Mouse (Mus musculus) kidney, embryonic 14.5 days (tissue): ENCODE data around the gene Kcnip1. TPM values are rescaled to one million over a fixed set of nuclear protein-coding genes. Genes with fewer than 3 reads are reported as not detected.

Experiments
- ATAC-seq: fragments of 200-750 bp; cut with Nextera tagmentation; 2 replicates; pipeline ENCODE4 v1.8.0; 2017; ENCODE audit warnings: moderate number of reproducible peaks, mild to moderate bottlenecking, moderate TSS enrichment, moderate library complexity; ENCODE audit not compliant: low FRiP score, low TSS enrichment
- H3K27ac ChIP-seq: fragments of 300-500 bp; sonication (generic); 2 replicates; pipeline ENCODE4 v1.5.1; 2014; ENCODE audit warnings: low read depth, mild to moderate bottlenecking, low read length, moderate library complexity, mixed read lengths
- H3K27me3 ChIP-seq: fragments of 300-500 bp; sonication (generic); 2 replicates; pipeline ENCODE4 v1.6.1; 2014; ENCODE audit warnings: mild to moderate bottlenecking, low read length; ENCODE audit not compliant: control insufficient read depth, insufficient read depth
- H3K36me3 ChIP-seq: fragments of 300-500 bp; sonication (generic); 2 replicates; pipeline ENCODE4 v1.6.1; 2014; ENCODE audit warnings: low read length, mixed read lengths; ENCODE audit not compliant: control insufficient read depth, insufficient read depth
- H3K4me1 ChIP-seq: fragments of 300-500 bp; sonication (generic); 2 replicates; pipeline ENCODE4 v1.6.1; 2014; ENCODE audit warnings: low read length, mixed read lengths; ENCODE audit not compliant: control insufficient read depth, insufficient read depth
- H3K4me2 ChIP-seq: fragments of 300-500 bp; sonication (generic); replicated peaks from 2 replicates; pipeline ENCODE4 v1.6.1; 2014; ENCODE audit warnings: low read depth, mild to moderate bottlenecking, low read length
- H3K4me3 ChIP-seq: fragments of 300-500 bp; sonication (generic); 2 replicates; pipeline ENCODE4 v1.5.1; 2014; ENCODE audit warnings: mild to moderate bottlenecking, low read length
- H3K9ac ChIP-seq: fragments of 300-500 bp; sonication (generic); 2 replicates; pipeline ENCODE4 v1.6.1; 2014; ENCODE audit warnings: low read depth, mild to moderate bottlenecking, low read length, moderate library complexity
- H3K9me3 ChIP-seq: fragments of 300-500 bp; sonication (generic); 2 replicates; pipeline ENCODE4 v1.6.1; 2016; ENCODE audit warnings: low read length; ENCODE audit not compliant: control insufficient read depth
- WGBS: fragments of 180-500 bp; shearing (Covaris S2); extraction: QIAGEN DNeasy Blood & Tissue Kit; methylation state at CpG from one replicate; pipeline ENCODE4 v1.1.7; 2014; 5-methylcytosine and 5-hydroxymethylcytosine counted together
- polyA plus RNA-seq: library from polyadenylated mRNA; unstranded; fragments of >200 nt; fragmentation: Nextera tagmentation; extraction: Ambion mirVana; gene quantifications from 2 replicates; pipeline ENCODE4 v1.2.1, GENCODE M21; 2014

The Kcnip1 gene
- polyA plus RNA-seq, 1 experiment from 2014 or later = 0.74 TPM

GRCm38 (mm10) chr11:34012007-34012652, 19.2 kb upstream of the Kcnip1 start:
- no peak for ATAC-seq
- no peaks in the 10 kb centered on the region for H3K4me1 ChIP-seq
- no peak overlapping the region for H3K4me2 ChIP-seq
- H3K36me3 ChIP-seq = no peaks in the 10 kb centered on the region
- H3K27ac ChIP-seq = no peak overlapping the region
- H3K27me3 ChIP-seq = no peaks in the 10 kb centered on the region
- WGBS = 88% methylated on average over 6 of the region's 6 CpGs
- no peaks in the 10 kb centered on the region for H3K9me3 ChIP-seq
- no peak overlapping the region for H3K9ac ChIP-seq
- H3K4me3 ChIP-seq = no peak overlapping the region

DNA sequence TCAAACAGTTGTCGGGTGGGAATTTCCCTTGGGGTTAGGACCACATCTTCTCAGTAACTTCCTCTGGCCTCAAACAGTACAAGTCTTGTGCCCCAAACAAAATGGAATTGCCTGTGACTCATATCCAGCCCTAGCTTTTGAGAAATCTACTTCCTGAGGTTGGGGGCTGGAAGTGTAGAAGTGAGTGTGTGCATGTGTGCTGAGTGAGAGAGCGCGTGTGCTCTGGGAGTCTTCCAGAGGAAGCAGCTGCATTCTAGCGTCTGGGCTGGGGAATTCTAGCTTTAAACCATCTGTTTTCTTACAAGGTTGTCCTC, 17.9 kb upstream of the Kcnip1 start:
- no peak overlapping the region for H3K4me3 ChIP-seq
- 68% methylated on average over 4 of the region's 4 CpGs for WGBS
- H3K9me3 ChIP-seq = no peaks in the 10 kb centered on the region
- H3K4me1 ChIP-seq = no peaks in the 10 kb centered on the region
- no peak overlapping the region for H3K4me2 ChIP-seq
- ATAC-seq = no peak
- no peaks in the 10 kb centered on the region for H3K36me3 ChIP-seq
- no peaks in the 10 kb centered on the region for H3K27me3 ChIP-seq
- no peak overlapping the region for H3K27ac ChIP-seq
- H3K9ac ChIP-seq = no peak overlapping the region

GRCm38 (mm10) chr11:34010133-34010858, 17.3 kb upstream of the Kcnip1 start:
- H3K27me3 ChIP-seq = no peaks in the 10 kb centered on the region
- ATAC-seq = no peak
- H3K9me3 ChIP-seq = no peaks in the 10 kb centered on the region
- no peak overlapping the region for H3K9ac ChIP-seq
- WGBS = 74% methylated on average over 7 of the region's 7 CpGs
- H3K27ac ChIP-seq = no peak overlapping the region
- no peak overlapping the region for H3K4me3 ChIP-seq
- H3K4me1 ChIP-seq = no peaks in the 10 kb centered on the region
- no peak overlapping the region for H3K4me2 ChIP-seq
- H3K36me3 ChIP-seq = no peaks in the 10 kb centered on the region

DNA sequence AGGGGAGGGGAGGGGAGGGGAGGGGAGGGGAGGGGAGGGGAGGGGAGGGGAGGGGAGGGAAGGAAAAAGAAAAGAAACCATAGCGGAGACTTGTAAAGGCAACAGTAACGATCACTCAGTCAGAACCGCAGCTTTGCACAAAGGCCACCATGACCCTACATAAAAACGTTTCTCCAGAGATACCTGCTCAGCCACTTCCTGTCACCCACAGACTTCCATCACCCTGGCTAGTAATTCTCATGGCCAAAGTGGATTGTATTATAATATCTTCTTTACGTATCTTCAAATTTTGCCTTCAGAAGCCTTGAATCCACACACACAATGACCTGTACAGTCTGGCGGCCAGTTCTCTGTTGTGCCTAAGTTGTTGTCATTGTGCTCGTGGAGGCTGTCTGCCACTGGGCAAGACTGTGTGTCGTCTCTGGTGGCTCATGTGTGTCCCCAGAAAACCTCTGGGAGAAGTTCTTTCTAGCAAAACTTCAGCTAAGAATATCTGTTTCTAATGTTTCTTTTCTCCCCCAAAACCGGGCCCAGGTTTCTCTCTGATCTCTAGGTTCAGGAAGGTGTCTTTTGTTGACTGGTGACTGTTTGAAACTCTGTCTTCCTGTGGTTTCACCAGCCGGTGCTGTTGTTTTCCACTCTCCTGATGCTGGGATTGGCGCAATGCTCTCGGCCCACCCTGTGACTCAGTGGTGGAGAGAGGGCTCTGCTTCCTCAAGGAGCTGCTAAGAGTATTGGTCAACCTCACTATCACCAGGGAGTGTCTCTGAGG, 16.6 kb upstream of the Kcnip1 start:
- 76% methylated on average over 12 of the region's 12 CpGs for WGBS
- no peak overlapping the region for H3K4me3 ChIP-seq
- H3K27ac ChIP-seq = no peak overlapping the region
- H3K9ac ChIP-seq = no peak overlapping the region
- no peak overlapping the region for H3K4me2 ChIP-seq
- no peaks in the 10 kb centered on the region for H3K27me3 ChIP-seq
- H3K9me3 ChIP-seq = no peaks in the 10 kb centered on the region
- no peaks in the 10 kb centered on the region for H3K36me3 ChIP-seq
- no peaks in the 10 kb centered on the region for H3K4me1 ChIP-seq
- no peak for ATAC-seq

DNA sequence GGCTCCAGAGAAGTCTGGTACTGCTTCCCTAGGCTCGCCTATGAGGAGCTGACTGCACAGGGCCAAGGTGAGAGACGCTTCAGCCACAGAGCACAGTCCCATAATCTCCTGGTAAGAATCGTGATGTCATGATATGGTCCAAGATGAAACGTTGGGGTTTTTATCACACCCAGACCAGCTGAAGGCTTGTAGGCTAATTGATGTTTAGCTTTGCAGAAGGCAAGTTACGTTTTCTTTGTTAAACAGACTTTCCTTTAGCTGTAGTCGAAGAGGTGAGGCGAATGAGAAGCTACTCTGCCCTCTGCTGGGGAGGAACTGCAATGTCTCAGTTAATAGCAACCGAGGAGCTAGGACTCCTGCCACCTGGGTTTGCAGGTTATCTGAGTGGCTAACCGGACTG, 15.8 kb upstream of the Kcnip1 start:
- no peaks in the 10 kb centered on the region for H3K4me1 ChIP-seq
- H3K36me3 ChIP-seq = no peaks in the 10 kb centered on the region
- no peak overlapping the region for H3K4me2 ChIP-seq
- H3K4me3 ChIP-seq = no peak overlapping the region
- H3K27ac ChIP-seq = no peak overlapping the region
- WGBS = 45% methylated on average over 9 of the region's 9 CpGs
- no peaks in the 10 kb centered on the region for H3K27me3 ChIP-seq
- H3K9me3 ChIP-seq = no peaks in the 10 kb centered on the region
- H3K9ac ChIP-seq = no peak overlapping the region
- 0 out of 2 replicates have a peak, but pooled peaks have one; percentile 32 for ATAC-seq

- no peak overlapping the region for H3K4me2 ChIP-seq
- WGBS = 85% methylated on average over 11 of the region's 11 CpGs
- H3K27ac ChIP-seq = no peak overlapping the region
- no peak overlapping the region for H3K9ac ChIP-seq
- ATAC-seq = no peak
- no peaks in the 10 kb centered on the region for H3K27me3 ChIP-seq
- H3K36me3 ChIP-seq = no peaks in the 10 kb centered on the region
- H3K9me3 ChIP-seq = no peaks in the 10 kb centered on the region
- no peaks in the 10 kb centered on the region for H3K4me1 ChIP-seq
- H3K4me3 ChIP-seq = no peak overlapping the region
These were observed 15.3 kb upstream of the Kcnip1 start for GRCm38 (mm10) chr11:34008214-34008613.

- no peak for ATAC-seq
- Histone ChIP-seq H3K27me3 (no peaks in the 10 kb centered on the region), H3K4me1 (no peaks in the 10 kb centered on the region), H3K36me3 (no peaks in the 10 kb centered on the region), H3K4me2 (no peak overlapping the region), H3K4me3 (no peak overlapping the region), H3K9ac (no peak overlapping the region), H3K9me3 (no peaks in the 10 kb centered on the region), H3K27ac (no peak overlapping the region)
- WGBS = 94% methylated on average over 2 of the region's 2 CpGs
These were observed 14.7 kb upstream of the Kcnip1 start for GRCm38 (mm10) chr11:34007616-34008015.

GRCm38 (mm10) chr11:34002593-34002965, 9.6 kb upstream of the Kcnip1 start:
- H3K36me3 ChIP-seq = no peaks in the 10 kb centered on the region
- no peaks in the 10 kb centered on the region for H3K9me3 ChIP-seq
- no peaks in the 10 kb centered on the region for H3K4me1 ChIP-seq
- no peaks in the 10 kb centered on the region for H3K27me3 ChIP-seq
- H3K4me3 ChIP-seq = no peak overlapping the region
- no peak for ATAC-seq
- H3K9ac ChIP-seq = no peak overlapping the region
- 72% methylated on average over 5 of the region's 5 CpGs for WGBS
- no peak overlapping the region for H3K27ac ChIP-seq
- no peak overlapping the region for H3K4me2 ChIP-seq
